Mouse (Mus musculus) intestine, embryonic 15.5 days (tissue): ENCODE data around the gene Prkce. TPM values are rescaled to one million over a fixed set of nuclear protein-coding genes. Genes with fewer than 3 reads are reported as not detected.

Source experiments
- ATAC-seq: fragments of 200-750 bp; cut with Nextera tagmentation; 2 replicates; pipeline ENCODE4 v1.8.0; 2017; ENCODE audit warnings: moderate TSS enrichment, moderate library complexity
- H3K27ac ChIP-seq: fragments of 300-500 bp; sonication (generic); 2 replicates; pipeline ENCODE4 v1.5.1; 2015; ENCODE audit warnings: mild to moderate bottlenecking, inconsistent platforms
- H3K27me3 ChIP-seq: fragments of 300-500 bp; sonication (generic); replicated peaks from 2 replicates; pipeline ENCODE4 v1.6.1; 2015; ENCODE audit warnings: inconsistent platforms
- H3K36me3 ChIP-seq: fragments of 300-500 bp; sonication (generic); 2 replicates; pipeline ENCODE4 v1.6.1; 2015; ENCODE audit warnings: inconsistent platforms
- H3K4me1 ChIP-seq: fragments of 300-500 bp; sonication (generic); replicated peaks from 2 replicates; pipeline ENCODE4 v1.6.1; 2015; ENCODE audit warnings: inconsistent platforms
- H3K4me2 ChIP-seq: fragments of 300-500 bp; sonication (generic); replicated peaks from 2 replicates; pipeline ENCODE4 v1.6.1; 2015; ENCODE audit warnings: mild to moderate bottlenecking, inconsistent platforms
- H3K4me3 ChIP-seq: fragments of 300-500 bp; sonication (generic); replicated peaks from 2 replicates; pipeline ENCODE4 v1.5.1; 2015; ENCODE audit warnings: inconsistent platforms
- H3K9ac ChIP-seq: fragments of 300-500 bp; sonication (generic); 2 replicates; pipeline ENCODE4 v1.6.1; 2015; ENCODE audit warnings: inconsistent platforms
- H3K9me3 ChIP-seq: fragments of 300-500 bp; sonication (generic); 2 replicates; pipeline ENCODE4 v1.6.1; 2016; ENCODE audit warnings: inconsistent platforms
- WGBS: fragments of 180-500 bp; shearing (Covaris S2); methylation state at CpG from one replicate; pipeline ENCODE4 v1.1.7; 2015; 5-methylcytosine and 5-hydroxymethylcytosine counted together
- polyA plus RNA-seq: library from polyadenylated mRNA; unstranded; fragments of >200 nt; fragmentation: Nextera tagmentation; extraction: Ambion mirVana; gene quantifications from 2 replicates; pipeline ENCODE4 v1.2.1, GENCODE M21; 2015

The Prkce gene
- polyA plus RNA-seq, 1 experiment from 2014 or later, result 6.6 TPM

DNA sequence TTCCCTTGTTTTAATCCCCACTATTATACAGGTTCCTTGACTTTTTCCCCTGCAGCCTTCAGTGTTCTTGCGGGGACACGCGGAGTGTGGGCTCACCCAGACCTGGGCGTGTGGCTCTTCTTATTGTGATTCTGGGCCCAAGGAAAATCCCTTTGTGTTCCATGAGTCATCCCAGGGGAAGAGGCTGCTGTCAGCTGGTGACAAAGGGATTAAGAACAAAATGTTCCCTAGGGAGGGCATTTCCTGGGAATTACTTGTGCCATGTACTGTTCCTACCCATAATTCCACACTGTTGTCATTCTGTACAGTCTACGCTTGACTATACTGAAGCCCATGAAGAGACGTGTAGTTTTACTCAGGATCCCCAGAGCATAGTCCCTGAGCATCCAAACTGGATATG lies 10.6 kb upstream of the Prkce start:
- no peaks in the 10 kb centered on the region for H3K36me3 ChIP-seq
- no peak overlapping the region for H3K9ac ChIP-seq
- no peak overlapping the region for H3K4me2 ChIP-seq
- H3K4me3 ChIP-seq, result no peak overlapping the region
- H3K27ac ChIP-seq, result no peak overlapping the region
- H3K27me3 ChIP-seq, result no peaks in the 10 kb centered on the region
- H3K4me1 ChIP-seq, result no peaks in the 10 kb centered on the region
- no peaks in the 10 kb centered on the region for H3K9me3 ChIP-seq
- ATAC-seq, result no peak
- 85% methylated on average over 6 of the region's 6 CpGs for WGBS

DNA sequence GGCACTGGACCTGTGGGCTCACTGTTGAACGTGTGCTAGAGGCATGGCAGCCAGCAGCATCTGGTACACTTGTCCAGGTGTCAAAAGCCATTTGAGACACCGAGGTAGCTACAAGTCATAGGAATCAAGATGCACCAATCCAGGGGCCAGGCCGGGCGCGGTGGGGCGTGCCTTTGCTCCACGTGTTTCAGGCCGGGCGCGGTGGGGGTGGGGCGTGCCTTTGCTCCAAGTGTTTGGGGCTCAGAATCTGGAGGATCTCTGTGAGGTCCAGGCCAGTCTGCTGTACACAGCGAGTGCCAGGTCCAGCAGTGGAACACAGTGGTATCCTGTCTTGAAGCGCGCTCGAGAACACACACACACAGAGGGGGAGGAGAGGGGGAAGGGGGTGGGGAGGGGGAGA lies 4.9 kb upstream of the Prkce start:
- no peaks in the 10 kb centered on the region for H3K36me3 ChIP-seq
- 49% methylated on average over 15 of the region's 15 CpGs for WGBS
- H3K4me2 ChIP-seq, result no peak overlapping the region; the same call in 1 of the 2 replicates
- H3K4me3 ChIP-seq, result no peak overlapping the region
- ATAC-seq, result peak; percentile 10; the same call in 1 of the 2 replicates
- H3K27ac ChIP-seq, result peak overlapping the region; percentile 44; the same call in 1 of the 2 replicates
- no peak overlapping the region for H3K9ac ChIP-seq
- H3K9me3 ChIP-seq, result no peaks in the 10 kb centered on the region
- H3K4me1 ChIP-seq, result 0 out of 2 replicates have a peak, but pooled peaks cover 8% of the 10 kb centered on the region
- H3K27me3 ChIP-seq, result no peaks in the 10 kb centered on the region

- H3K4me2 ChIP-seq, result no peak overlapping the region
- no peak overlapping the region for H3K9ac ChIP-seq
- H3K27ac ChIP-seq, result no peak overlapping the region
- H3K27me3 ChIP-seq, result no peaks in the 10 kb centered on the region
- no peaks in the 10 kb centered on the region for H3K9me3 ChIP-seq
- H3K4me1 ChIP-seq, result peaks cover 21% of the 10 kb centered on the region
- no peaks in the 10 kb centered on the region for H3K36me3 ChIP-seq
- no peak overlapping the region for H3K4me3 ChIP-seq
- 53% methylated on average over 7 of the region's 7 CpGs for WGBS
- ATAC-seq, result no peak
Measured at GRCm38 (mm10) chr17:86164416-86164815, 3.2 kb upstream of the Prkce start.

- Histone ChIP-seq H3K4me2 (peak overlapping the region; percentile 98), H3K9me3 (no peaks in the 10 kb centered on the region), H3K36me3 (no peaks in the 10 kb centered on the region), H3K27ac (peak overlapping the region; percentile 99), H3K4me3 (peak overlapping the region; percentile 81), H3K9ac (peak overlapping the region; percentile 86), H3K4me1 (peaks cover 36% of the 10 kb centered on the region), H3K27me3 (no peaks in the 10 kb centered on the region)
- 3% methylated on average over 19 of the region's 19 CpGs for WGBS
- ATAC-seq, result no peak
Measured at GRCm38 (mm10) chr17:86166051-86166566, 1.5 kb upstream of the Prkce start.

GRCm38 (mm10) chr17:86166567-86167319 lies 842 bp upstream of the Prkce start:
- Histone ChIP-seq H3K36me3 (no peaks in the 10 kb centered on the region), H3K4me3 (peak overlapping the region; percentile 81), H3K9ac (peak overlapping the region; percentile 86), H3K9me3 (no peaks in the 10 kb centered on the region), H3K27ac (peak overlapping the region; percentile 99), H3K4me1 (peaks cover 36% of the 10 kb centered on the region), H3K27me3 (no peaks in the 10 kb centered on the region), H3K4me2 (peak overlapping the region; percentile 98)
- under 1% methylated on average over 46 of the region's 46 CpGs for WGBS
- ATAC-seq, result peak; percentile 68

DNA sequence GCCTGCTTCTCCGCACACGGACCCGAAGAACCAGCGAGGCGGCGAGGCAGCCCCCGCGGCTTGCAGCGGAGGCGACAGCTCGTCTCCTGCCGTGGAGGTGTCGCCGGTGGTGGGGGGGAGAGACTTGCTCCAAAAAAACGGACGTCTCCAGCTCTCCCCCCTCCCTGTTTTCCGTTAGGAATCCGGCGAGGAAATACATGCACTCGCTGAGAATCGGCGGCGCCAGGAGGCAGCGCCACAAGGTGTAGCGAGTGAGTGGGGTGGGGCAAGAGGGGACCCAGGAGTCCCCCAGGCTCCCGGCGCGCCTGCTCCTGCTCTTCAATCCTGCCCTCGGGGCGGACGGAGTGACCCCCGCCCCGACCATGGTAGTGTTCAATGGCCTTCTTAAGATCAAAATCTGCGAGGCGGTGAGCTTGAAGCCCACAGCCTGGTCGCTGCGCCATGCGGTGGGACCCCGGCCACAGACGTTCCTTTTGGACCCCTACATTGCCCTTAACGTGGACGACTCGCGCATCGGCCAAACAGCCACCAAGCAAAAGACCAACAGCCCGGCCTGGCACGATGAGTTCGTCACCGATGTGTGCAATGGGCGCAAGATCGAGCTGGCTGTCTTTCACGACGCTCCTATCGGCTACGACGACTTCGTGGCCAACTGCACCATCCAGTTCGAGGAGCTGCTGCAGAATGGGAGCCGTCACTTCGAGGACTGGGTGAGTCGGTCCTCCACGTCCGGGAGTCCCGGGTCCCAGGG lies 821 bp downstream of the Prkce start:
- peak; percentile 9; the same call in 1 of the 2 replicates for ATAC-seq
- Histone ChIP-seq H3K4me3 (peak overlapping the region; percentile 81), H3K27me3 (no peaks in the 10 kb centered on the region), H3K4me2 (peak overlapping the region; percentile 98), H3K36me3 (no peaks in the 10 kb centered on the region), H3K9ac (peak overlapping the region; percentile 86), H3K27ac (peak overlapping the region; percentile 99; the same call in 1 of the 2 replicates), H3K4me1 (peaks cover 32% of the 10 kb centered on the region), H3K9me3 (no peaks in the 10 kb centered on the region)
- under 1% methylated on average over 64 of the region's 64 CpGs for WGBS

GRCm38 (mm10) chr17:86169092-86169491 lies 1.5 kb downstream of the Prkce start:
- peak overlapping the region; percentile 98 for H3K4me2 ChIP-seq
- peaks cover 32% of the 10 kb centered on the region for H3K4me1 ChIP-seq
- peak overlapping the region; percentile 86 for H3K9ac ChIP-seq
- no peaks in the 10 kb centered on the region for H3K27me3 ChIP-seq
- H3K9me3 ChIP-seq, result no peaks in the 10 kb centered on the region
- H3K36me3 ChIP-seq, result no peaks in the 10 kb centered on the region
- H3K27ac ChIP-seq, result no peak overlapping the region
- 24% methylated on average over 6 of the region's 6 CpGs for WGBS
- ATAC-seq, result no peak
- peak overlapping the region; percentile 81 for H3K4me3 ChIP-seq

- H3K9ac ChIP-seq, result no peak overlapping the region
- no peak for ATAC-seq
- H3K4me3 ChIP-seq, result no peak overlapping the region
- H3K27ac ChIP-seq, result no peak overlapping the region
- no peaks in the 10 kb centered on the region for H3K9me3 ChIP-seq
- WGBS, result 60% methylated on average over 9 of the region's 9 CpGs
- no peaks in the 10 kb centered on the region for H3K36me3 ChIP-seq
- no peaks in the 10 kb centered on the region for H3K27me3 ChIP-seq
- H3K4me2 ChIP-seq, result peak overlapping the region; percentile 98
- H3K4me1 ChIP-seq, result peaks cover 29% of the 10 kb centered on the region
Measured at GRCm38 (mm10) chr17:86170164-86170958, 2.8 kb downstream of the Prkce start.

DNA sequence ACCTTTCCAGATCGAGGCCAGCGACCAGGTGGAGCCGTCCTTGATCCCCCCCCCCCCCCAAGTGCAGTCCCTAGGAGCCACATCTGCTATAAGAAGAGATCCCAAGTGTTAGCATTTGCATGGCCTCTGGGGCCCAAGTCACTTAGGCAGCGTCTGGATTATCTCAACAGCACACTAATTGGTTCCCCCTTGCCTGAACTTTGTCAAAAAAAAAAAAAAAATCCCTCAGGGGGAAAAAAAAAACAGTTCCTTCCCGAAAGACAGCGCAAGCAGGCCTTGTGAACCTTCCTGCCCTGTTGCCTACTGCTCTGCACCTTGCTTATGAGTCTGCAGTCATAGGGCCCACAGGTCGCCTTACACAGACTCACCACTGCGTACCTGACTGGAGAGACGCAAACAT lies 7.9 kb downstream of the Prkce start:
- Histone ChIP-seq H3K9me3 (no peaks in the 10 kb centered on the region), H3K27me3 (no peaks in the 10 kb centered on the region), H3K4me1 (0 out of 2 replicates have a peak, but pooled peaks cover 5% of the 10 kb centered on the region), H3K4me3 (no peak overlapping the region), H3K27ac (no peak overlapping the region), H3K9ac (no peak overlapping the region), H3K4me2 (no peak overlapping the region), H3K36me3 (no peaks in the 10 kb centered on the region)
- ATAC-seq, result no peak
- WGBS, result 51% methylated on average over 9 of the region's 9 CpGs

GRCm38 (mm10) chr17:86176722-86177121 lies 9.1 kb downstream of the Prkce start:
- ATAC-seq, result no peak
- no peaks in the 10 kb centered on the region for H3K36me3 ChIP-seq
- H3K27me3 ChIP-seq, result no peaks in the 10 kb centered on the region
- no peak overlapping the region for H3K27ac ChIP-seq
- H3K9ac ChIP-seq, result no peak overlapping the region
- no peak overlapping the region for H3K4me2 ChIP-seq
- no peaks in the 10 kb centered on the region for H3K9me3 ChIP-seq
- WGBS, result 82% methylated on average over 7 of the region's 7 CpGs
- no peak overlapping the region for H3K4me3 ChIP-seq
- no peaks in the 10 kb centered on the region for H3K4me1 ChIP-seq

DNA sequence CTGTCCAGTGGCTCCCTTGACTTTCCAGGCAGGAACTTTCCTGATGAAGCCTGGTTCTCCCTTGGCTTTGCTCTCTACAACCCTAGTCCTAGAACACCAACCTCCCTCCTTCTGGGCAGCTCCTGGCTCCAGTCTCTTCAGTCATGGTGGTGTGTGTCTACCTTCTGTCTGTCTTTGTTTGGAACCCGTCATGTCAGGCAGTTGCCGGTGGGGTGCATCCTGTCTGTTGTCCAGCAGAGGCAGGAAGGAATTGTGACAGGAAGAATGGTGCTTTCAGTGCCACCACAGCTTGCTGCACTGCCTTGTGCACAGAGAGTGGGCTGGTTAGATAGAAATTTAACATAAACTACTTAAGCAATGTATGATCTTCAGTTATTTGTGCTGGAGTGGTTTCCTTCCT lies 16.2 kb downstream of the Prkce start:
- peaks cover 10% of the 10 kb centered on the region for H3K4me1 ChIP-seq
- no peak for ATAC-seq
- H3K4me3 ChIP-seq, result no peak overlapping the region
- no peaks in the 10 kb centered on the region for H3K36me3 ChIP-seq
- H3K27me3 ChIP-seq, result no peaks in the 10 kb centered on the region
- WGBS, result 44% methylated on average over 2 of the region's 2 CpGs
- no peak overlapping the region for H3K9ac ChIP-seq
- H3K9me3 ChIP-seq, result no peaks in the 10 kb centered on the region
- no peak overlapping the region for H3K27ac ChIP-seq
- no peak overlapping the region for H3K4me2 ChIP-seq
